Mouse (Mus musculus): ENCODE results near the gene Kctd14. TPM values are rescaled to one million over a fixed set of nuclear protein-coding genes. Genes with fewer than 3 reads are reported as not detected.

Gene Kctd14
- polyA plus RNA-seq, 1 experiment from 2014 or later = 1.2 TPM

Other genes with a start within 250 kb of the Kctd14 start
- gene Usp35, start 119.3 kb upstream of the Kctd14 start, polyA plus RNA-seq (2015; fragmentation: Nextera tagmentation; extraction: Ambion mirVana) = 1.3 and 1.7 TPM in 2 replicates
- 4.7 and 5.4 TPM in 2 replicates for gene Kctd21, start 119.0 kb upstream of the Kctd14 start, polyA plus RNA-seq (2015; fragmentation: Nextera tagmentation; extraction: Ambion mirVana)
- 43.6 and 49.3 TPM in 2 replicates for gene Alg8, start 79.7 kb upstream of the Kctd14 start, polyA plus RNA-seq (2015; fragmentation: Nextera tagmentation; extraction: Ambion mirVana)
- gene Ndufc2, start 51.3 kb upstream of the Kctd14 start, polyA plus RNA-seq (2015; fragmentation: Nextera tagmentation; extraction: Ambion mirVana) = 324 and 325 TPM in 2 replicates
- gene Thrsp, start 33.6 kb upstream of the Kctd14 start, polyA plus RNA-seq (2015; fragmentation: Nextera tagmentation; extraction: Ambion mirVana) = 0.81 and 1.2 TPM in 2 replicates
- 59.2 and 60.4 TPM in 2 replicates for gene Ints4, start 29.6 kb downstream of the Kctd14 start, polyA plus RNA-seq (2015; fragmentation: Nextera tagmentation; extraction: Ambion mirVana)
- gene Aamdc, start 128.2 kb downstream of the Kctd14 start, polyA plus RNA-seq (2015; fragmentation: Nextera tagmentation; extraction: Ambion mirVana) = 57.5 and 58.5 TPM in 2 replicates
- 18.8 and 20.9 TPM in 2 replicates for gene Rsf1, start 128.6 kb downstream of the Kctd14 start, polyA plus RNA-seq (2015; fragmentation: Nextera tagmentation; extraction: Ambion mirVana)
- 199 and 205 TPM in 2 replicates for gene Clns1a, start 245.3 kb downstream of the Kctd14 start, polyA plus RNA-seq (2015; fragmentation: Nextera tagmentation; extraction: Ambion mirVana)

Data from kidney, embryonic 16.5 days (tissue).